Mouse (Mus musculus) Patski (cell line): ENCODE results near the gene Cmc2. TPM values are rescaled to one million over a fixed set of nuclear protein-coding genes. Genes with fewer than 3 reads are reported as not detected.

Source experiments
- ATAC-seq: fragments of 100-300 bp; one replicate; pipeline ENCODE4 v1.8.0; 2021
- CTCF ChIA-PET: fragments of 350-600 bp; sonication (Branson Sonifier 250); formaldehyde crosslinking; loops from one replicate; lab custom pipeline; 2022; ENCODE audit warnings: inconsistent platforms; lab: Charles Lee
- POLR2A ChIA-PET: fragments of 350-600 bp; sonication (Branson Sonifier 250); formaldehyde crosslinking; loops from one replicate; lab custom pipeline; 2022; ENCODE audit warnings: antibody characterized with exemption, inconsistent platforms; lab: Charles Lee
- DNase-seq: peaks from one replicate; pipeline ENCODE4 v3.0.0-alpha.2; 2011; ENCODE audit warnings: low read depth, low spot score
- H3K27me3 ChIP-seq: fragments of 371-371 bp; one replicate; pipeline ENCODE4 v1.5.1; 2021
- CTCF ChIP-seq: fragments of 100-300 bp; IDR thresholded peaks from one replicate; pipeline ENCODE4 v1.5.1; 2021
- in situ Hi-C: fragments of 300-500 bp; cut with MboI; formaldehyde crosslinking; loops from 3 replicates; pipeline ENCODE4 v1.11.1; 2018; ENCODE audit warnings: low pct_unique_long_range_greater_than_20kb, mixed read lengths
- polyA plus RNA-seq: library from polyadenylated mRNA; unstranded; gene quantifications from one replicate; pipeline ENCODE4 v1.2.3, GENCODE M21; 2021

The Cmc2 gene
- polyA plus RNA-seq, 1 experiment from 2014 or later, result 42.4 TPM

GRCm38 (mm10) chr8:116863357-116864021 lies 57.8 kb downstream of the Cmc2 start:
- in situ Hi-C loops, result no loop called here
- POLR2A ChIA-PET, result no interaction called here
- no peak for ATAC-seq
- peaks cover 15% of the 10 kb centered on the region for H3K27me3 ChIP-seq
- no peak for TF ChIP-seq CTCF
- CTCF ChIA-PET, result no interaction called here
- DNase-seq, result no peak

DNA sequence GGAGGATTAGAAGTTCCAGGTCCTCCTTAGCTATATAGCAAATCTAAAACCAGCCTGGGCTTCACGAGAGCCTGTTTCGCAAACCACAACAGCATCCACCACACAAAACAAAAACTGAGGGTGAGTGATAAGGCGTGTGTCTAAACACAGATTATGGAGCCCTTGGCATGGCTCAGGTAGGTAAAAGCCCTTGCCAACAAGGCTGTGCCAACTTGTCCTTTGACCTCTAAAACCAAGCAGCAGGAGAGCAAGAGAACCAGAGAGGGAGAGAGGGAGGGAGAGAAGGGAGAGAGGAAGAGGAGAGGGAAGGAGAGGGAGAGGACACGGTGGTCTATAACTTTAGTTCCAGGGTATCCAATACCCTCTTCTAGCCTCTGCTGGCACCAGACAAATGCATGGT lies 59.1 kb downstream of the Cmc2 start:
- ChIA-PET CTCF (no interaction called here), POLR2A (no interaction called here)
- no peak for ATAC-seq
- no peak for DNase-seq
- in situ Hi-C loops, result no loop called here
- H3K27me3 ChIP-seq, result peaks cover 15% of the 10 kb centered on the region
- no peak for TF ChIP-seq CTCF

GRCm38 (mm10) chr8:116852042-116852441 lies 69.2 kb downstream of the Cmc2 start:
- ChIA-PET POLR2A (no interaction called here), CTCF (no interaction called here)
- ATAC-seq (no peak), DNase-seq (no peak)
- no peak for TF ChIP-seq CTCF
- peaks cover 11% of the 10 kb centered on the region for H3K27me3 ChIP-seq
- in situ Hi-C loops, result no loop called here

DNA sequence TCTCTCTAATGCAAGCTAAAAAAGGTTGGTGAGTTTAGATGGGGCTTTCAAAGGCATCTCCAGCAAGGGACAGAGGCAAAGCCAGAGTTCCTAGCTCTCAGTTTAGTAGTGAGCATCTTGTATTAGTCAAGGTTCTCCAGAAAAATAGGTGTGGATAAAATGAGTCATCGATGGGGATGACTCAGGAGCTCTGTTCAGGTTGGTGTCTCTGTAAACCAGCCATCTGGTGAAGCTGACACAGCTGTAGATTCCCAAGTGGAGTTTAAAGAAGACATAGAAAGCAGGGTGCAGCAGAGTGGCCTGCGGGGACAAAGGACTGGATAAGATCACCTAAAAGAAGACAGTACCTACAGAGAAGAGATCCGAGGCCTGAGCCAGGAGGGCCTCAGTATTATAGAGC lies 73.2 kb downstream of the Cmc2 start:
- in situ Hi-C loops, result no loop called here
- no peak for DNase-seq
- ChIA-PET POLR2A (interaction anchor here (0.6 kb wide), 1 partner anchor 11 kb away, joined by 3 read pairs; no protein-coding TSS in a partner anchor), CTCF (interaction anchor here (1.2 kb wide), 1 partner anchor 18 kb away, joined by 4 read pairs; no protein-coding TSS in a partner anchor)
- peaks cover 3% of the 10 kb centered on the region for H3K27me3 ChIP-seq
- no peak for TF ChIP-seq CTCF
- no peak for ATAC-seq

DNA sequence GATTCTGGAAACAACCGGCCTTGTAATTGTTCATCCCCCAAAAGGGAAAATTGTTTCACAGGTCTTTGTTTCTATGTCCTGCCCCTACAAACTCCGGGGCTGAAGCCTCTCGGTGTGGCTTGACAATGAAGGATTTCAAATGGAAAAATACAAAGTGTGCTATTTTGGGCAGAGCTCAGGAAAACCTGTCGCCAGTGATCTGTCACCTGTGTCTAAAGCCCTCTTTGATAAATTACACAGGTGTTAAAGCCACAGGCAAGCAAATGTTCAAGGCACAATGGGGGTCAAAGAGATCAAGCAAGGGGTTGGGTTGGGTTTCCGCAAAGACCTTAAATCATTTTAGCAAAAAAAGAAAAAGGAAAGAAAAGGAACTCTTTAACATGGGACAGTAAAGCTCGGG lies 78.6 kb downstream of the Cmc2 start:
- DNase-seq, result no peak
- in situ Hi-C loops, result no loop called here
- CTCF ChIA-PET, result no interaction called here
- ATAC-seq, result no peak
- peaks cover 10% of the 10 kb centered on the region for H3K27me3 ChIP-seq
- TF ChIP-seq CTCF, result no peak
- POLR2A ChIA-PET, result no interaction called here

Other genes with a start within 250 kb of the Cmc2 start
- 2.1 TPM for gene Cdyl2, start 188.5 kb downstream of the Cmc2 start, polyA plus RNA-seq
- gene Cenpn, start 275 bp upstream of the Cmc2 start, polyA plus RNA-seq, result 17.3 TPM
- 15.9 TPM for gene Atmin, start 21.9 kb upstream of the Cmc2 start, polyA plus RNA-seq
- 4.6 TPM for gene 1700030J22Rik, start 57.5 kb upstream of the Cmc2 start, polyA plus RNA-seq
- 44.7 TPM for gene Gcsh, start 72.1 kb upstream of the Cmc2 start, polyA plus RNA-seq
- not detected for gene Pkd1l2, start 161.0 kb upstream of the Cmc2 start, polyA plus RNA-seq
- not detected for gene Bco1, start 174.4 kb upstream of the Cmc2 start, polyA plus RNA-seq
- gene Gan, start 236.7 kb upstream of the Cmc2 start, polyA plus RNA-seq, result 2.6 TPM